21 mouse cellular contexts compared by ENCODE assay signal in the genomic region with DNA sequence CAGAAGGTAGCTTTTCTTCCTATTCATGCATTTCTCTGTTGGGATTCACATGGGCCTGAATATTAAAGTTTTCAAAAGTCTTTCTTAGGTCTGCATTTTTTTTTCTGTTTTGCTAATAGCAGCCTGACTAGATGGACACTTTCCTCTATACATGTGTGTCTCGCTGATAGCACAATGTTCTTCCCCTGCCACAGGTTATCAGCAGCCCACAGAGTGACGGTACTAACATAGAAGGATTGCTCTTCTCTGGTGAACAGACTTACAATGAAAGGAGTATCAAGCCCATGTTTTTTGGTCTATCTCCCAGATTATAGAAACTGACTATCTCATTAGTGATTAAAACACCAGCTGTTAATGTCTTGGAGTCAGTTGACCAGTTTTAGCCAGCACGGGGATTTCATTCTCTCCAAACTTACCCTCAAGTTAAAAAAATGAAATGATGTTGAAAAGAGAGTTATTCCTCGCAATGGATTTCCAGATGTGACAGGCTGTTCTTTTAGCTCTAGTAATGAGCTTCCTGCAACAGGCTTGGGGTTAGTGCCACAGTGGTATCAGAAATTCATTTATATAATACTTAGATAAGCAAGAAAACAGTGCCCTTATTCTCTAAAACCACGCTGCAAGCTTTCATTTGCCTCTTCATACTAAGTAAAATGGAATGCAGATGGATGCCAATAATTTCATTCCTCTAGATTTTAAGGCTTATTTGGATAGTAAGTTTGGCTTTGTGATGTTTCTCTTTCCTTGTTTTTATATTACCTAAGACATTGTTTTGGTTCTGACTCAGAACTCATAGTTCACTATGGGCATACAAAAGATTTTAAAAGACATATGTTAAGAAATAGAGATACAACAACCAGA.
DNase-seq lines count a peak whose midpoint lies in the region.
"Had no signal": no experiment of that assay in that cellular context is flagged by ENCODE, and none has a peak within 500 bp of the region (broad histone marks: within the 10 kb centered on the region; RNA-seq: fewer than 3 reads in every experiment).

No protein-coding gene starts in this region.

- DNase-seq in heart, adult 18-20 months, result peak; percentile 15 to 20
- no peak for DNase-seq in heart, postnatal 25 days (ENCODE audit: low spot score)
- DNase-seq in lung, postnatal 25 days (ENCODE audit: low spot score), result peak; percentile 10
- no peak for DNase-seq in lung, postnatal 10 days
- peak; percentile 17 for DNase-seq in fibroblast of lung, adult 2 months (ENCODE audit: low read depth)
- DNase-seq in layer of hippocampus, adult 18-20 months (ENCODE audit: low spot score in 2 of 2), result no peak
- no peak for DNase-seq in yolk sac, embryonic 10.5 days (ENCODE audit: low spot score)
- DNase-seq in ovary, postnatal 36 days (ENCODE audit: low spot score), result no peak
- DNase-seq: adrenal gland, adult 8-10 months; cerebellum, postnatal 14 days; embryo, embryonic 11 days; forebrain, postnatal 0 days; gastrocnemius, postnatal 10 days; heart, adult 2 months; heart, postnatal 4 days; kidney, postnatal 4 days; lung, adult 2 months; midbrain, embryonic 14.5 days; right cerebral cortex, postnatal 25 days; thymus, adult 18-20 months; thymus, postnatal 4 days had no signal

- intact Hi-C loops in heart, postnatal 25 days (cut with DNase I), result no loop called here

Comparison
In these comparisons a context has a peak if more than half of its experiments do, and no peak if none do; other contexts are left out.
1. DNase-seq: peak in heart, adult 18-20 months (2 of 2), lung, postnatal 25 days (single experiment) and fibroblast of lung, adult 2 months (single experiment); none in heart, postnatal 25 days (single experiment), lung, postnatal 10 days (single experiment), layer of hippocampus, adult 18-20 months (0 of 2), yolk sac, embryonic 10.5 days (single experiment) and ovary, postnatal 36 days (single experiment).